17 mouse cellular contexts compared by ENCODE assay signal in genomic region chr9:22428028-22428665, GRCm38 (mm10). TPM values are rescaled to one million over a fixed set of nuclear protein-coding genes. Genes with fewer than 3 reads are reported as not detected.
"Had no signal": no experiment of that assay in that cellular context is flagged by ENCODE, and none has a peak within 500 bp of the region (broad histone marks: within the 10 kb centered on the region; RNA-seq: fewer than 3 reads in every experiment).

No protein-coding gene starts in this region.

- DNase-seq: kidney, postnatal 36 days; layer of hippocampus, adult 9-11 months; lung, adult 18-20 months; right cerebral cortex, adult 18-20 months; right cerebral cortex, postnatal 25 days; thymus, adult 18-20 months; thymus, postnatal 25 days had no signal

- ATAC-seq: intestine, embryonic 15.5 days; midbrain, embryonic 13.5 days had no signal

- H3K27me3 ChIP-seq: intestine, embryonic 15.5 days; midbrain, embryonic 13.5 days; neural tube, embryonic 15.5 days had no signal

- H3K9me3 ChIP-seq: intestine, embryonic 15.5 days; midbrain, embryonic 13.5 days; neural tube, embryonic 15.5 days had no signal

- H3K27ac ChIP-seq: intestine, embryonic 15.5 days; kidney, postnatal 0 days; midbrain, embryonic 13.5 days; neural tube, embryonic 15.5 days had no signal

- H3K9ac ChIP-seq: intestine, embryonic 15.5 days; midbrain, embryonic 13.5 days; neural tube, embryonic 15.5 days had no signal

- H3K4me3 ChIP-seq: intestine, embryonic 15.5 days; midbrain, embryonic 13.5 days; myocyte; neural tube, embryonic 15.5 days had no signal

- H3K36me3 ChIP-seq: intestine, embryonic 15.5 days had no signal

- H3K4me2 ChIP-seq: intestine, embryonic 15.5 days; midbrain, embryonic 13.5 days; neural tube, embryonic 15.5 days had no signal

RNA-seq across cellular contexts. Expression of gene Gm17545, which starts 25.9 kb away (rescaled TPM):
- polyA plus RNA-seq: intestine, embryonic 15.5 days; kidney, postnatal 0 days; liver, adult 2 months; lung, embryonic 16.5 days; midbrain, embryonic 13.5 days; myocyte; neural tube, embryonic 11.5 days; neural tube, embryonic 15.5 days; small intestine, adult 2 months; urinary bladder, adult 2 months had no signal
